Mouse (Mus musculus) forebrain, postnatal 0 days (tissue): ENCODE measurements around the gene Rela. TPM values are rescaled to one million over a fixed set of nuclear protein-coding genes. Genes with fewer than 3 reads are reported as not detected.

Source experiments
- ATAC-seq: fragments of 200-750 bp; cut with Nextera tagmentation; 2 replicates; pipeline ENCODE4 v1.8.0; 2017; ENCODE audit warnings: mild to moderate bottlenecking, moderate library complexity
- DNase-seq: peaks from one replicate; pipeline ENCODE4 v3.0.0-alpha.2; 2015
- H3K27ac ChIP-seq: fragments of 300-500 bp; sonication (generic); 2 replicates; pipeline ENCODE4 v1.5.1; 2014; ENCODE audit warnings: low read depth, mild to moderate bottlenecking, antibody characterized with exemption, low read length, moderate library complexity, mixed read lengths
- H3K27me3 ChIP-seq: fragments of 300-500 bp; sonication (generic); 2 replicates; pipeline ENCODE4 v1.6.1; 2014; ENCODE audit warnings: mild to moderate bottlenecking, low read length, mixed read lengths; ENCODE audit not compliant: insufficient read depth
- H3K36me3 ChIP-seq: fragments of 300-500 bp; sonication (generic); 2 replicates; pipeline ENCODE4 v1.6.1; 2014; ENCODE audit warnings: mild to moderate bottlenecking, moderate library complexity; ENCODE audit not compliant: insufficient read depth
- H3K4me1 ChIP-seq: fragments of 300-500 bp; sonication (generic); 2 replicates; pipeline ENCODE4 v1.6.1; 2014; ENCODE audit warnings: antibody characterized with exemption; ENCODE audit not compliant: insufficient read depth
- H3K4me2 ChIP-seq: fragments of 300-500 bp; sonication (generic); 2 replicates; pipeline ENCODE4 v1.6.1; 2014; ENCODE audit warnings: low read depth, mild to moderate bottlenecking, moderate library complexity
- H3K4me3 ChIP-seq: fragments of 300-500 bp; sonication (generic); 2 replicates; pipeline ENCODE4 v1.5.1; 2014; ENCODE audit warnings: low read depth, low read length, mixed read lengths
- H3K9ac ChIP-seq: fragments of 300-500 bp; sonication (generic); 2 replicates; pipeline ENCODE4 v1.6.1; 2014; ENCODE audit warnings: mild to moderate bottlenecking
- H3K9me3 ChIP-seq: fragments of 300-500 bp; sonication (generic); 2 replicates; pipeline ENCODE4 v1.6.1; 2016; ENCODE audit warnings: low read length
- CTCF ChIP-seq: sonication (generic); IDR thresholded peaks from 2 replicates; pipeline ENCODE4 v1.5.1; 2016; ENCODE audit warnings: antibody characterized with exemption, control low read depth, low read depth
- WGBS: fragments of 180-500 bp; shearing (Covaris S2); extraction: QIAGEN DNeasy Blood & Tissue Kit; methylation state at CpG from one replicate; pipeline ENCODE4 v1.1.7; 2014; 5-methylcytosine and 5-hydroxymethylcytosine counted together
- polyA plus RNA-seq: library from polyadenylated mRNA; unstranded; fragments of >200 nt; fragmentation: Nextera tagmentation; extraction: Ambion mirVana; gene quantifications from 2 replicates; pipeline ENCODE4 v1.2.1, GENCODE M21; 2015
- total RNA-seq: library from RNA; depleted of rRNA; stranded (reverse); fragments of >200 nt; gene quantifications from 2 replicates; pipeline ENCODE4 v1.2.3, GENCODE M21; 2014

The Rela gene
- total and polyA plus RNA-seq, 2 experiments from 2014 or later, result 32.3 to 34.8 TPM

DNA sequence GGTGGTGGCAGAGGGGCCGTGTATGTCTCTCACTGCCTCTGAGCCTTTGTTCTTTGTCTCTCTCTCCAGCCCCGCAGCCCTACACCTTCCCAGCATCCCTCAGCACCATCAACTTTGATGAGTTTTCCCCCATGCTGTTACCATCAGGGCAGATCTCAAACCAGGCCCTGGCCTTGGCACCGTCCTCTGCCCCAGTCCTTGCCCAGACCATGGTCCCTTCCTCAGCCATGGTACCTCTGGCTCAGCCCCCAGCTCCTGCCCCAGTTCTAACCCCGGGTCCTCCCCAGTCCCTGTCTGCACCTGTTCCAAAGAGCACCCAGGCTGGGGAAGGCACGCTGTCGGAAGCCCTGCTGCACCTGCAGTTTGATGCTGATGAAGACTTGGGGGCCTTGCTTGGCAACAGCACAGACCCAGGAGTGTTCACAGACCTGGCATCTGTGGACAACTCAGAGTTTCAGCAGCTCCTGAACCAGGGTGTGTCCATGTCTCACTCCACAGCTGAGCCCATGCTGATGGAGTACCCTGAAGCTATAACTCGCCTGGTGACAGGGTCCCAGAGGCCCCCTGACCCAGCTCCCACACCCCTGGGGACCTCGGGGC is 9.5 kb downstream of the Rela start:
- Histone ChIP-seq H3K4me1 (peaks cover 11% of the 10 kb centered on the region; the same call in 1 of the 2 replicates), H3K36me3 (peaks cover 62% of the 10 kb centered on the region), H3K9ac (no peak overlapping the region), H3K27ac (no peak overlapping the region), H3K9me3 (no peaks in the 10 kb centered on the region), H3K27me3 (no peaks in the 10 kb centered on the region), H3K4me2 (no peak overlapping the region), H3K4me3 (no peak overlapping the region)
- no peak for DNase-seq
- no peak for ATAC-seq
- TF ChIP-seq CTCF, result no peak
- 91% methylated on average over 8 of the region's 8 CpGs for WGBS

DNA sequence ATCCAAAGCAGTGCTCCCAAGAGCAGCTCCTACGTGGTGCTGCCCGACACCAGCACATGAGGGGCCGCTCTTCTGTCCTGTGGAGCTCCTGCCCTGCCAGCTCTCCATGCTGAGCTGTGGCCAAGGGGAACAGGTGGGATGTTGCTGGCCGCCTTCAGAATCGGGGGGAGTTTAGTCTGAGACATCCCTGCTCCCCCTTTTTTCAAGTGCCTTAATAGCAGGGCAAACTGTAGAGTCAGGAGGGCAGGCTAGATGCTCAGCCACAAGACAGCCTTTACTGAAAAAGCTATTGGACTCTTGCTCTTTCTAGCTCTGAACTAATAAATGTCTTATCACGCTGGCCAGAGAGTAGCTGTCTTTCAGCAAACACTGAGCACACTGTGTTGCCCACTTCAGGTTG is 10.5 kb downstream of the Rela start:
- no peak overlapping the region for H3K9ac ChIP-seq

DNA sequence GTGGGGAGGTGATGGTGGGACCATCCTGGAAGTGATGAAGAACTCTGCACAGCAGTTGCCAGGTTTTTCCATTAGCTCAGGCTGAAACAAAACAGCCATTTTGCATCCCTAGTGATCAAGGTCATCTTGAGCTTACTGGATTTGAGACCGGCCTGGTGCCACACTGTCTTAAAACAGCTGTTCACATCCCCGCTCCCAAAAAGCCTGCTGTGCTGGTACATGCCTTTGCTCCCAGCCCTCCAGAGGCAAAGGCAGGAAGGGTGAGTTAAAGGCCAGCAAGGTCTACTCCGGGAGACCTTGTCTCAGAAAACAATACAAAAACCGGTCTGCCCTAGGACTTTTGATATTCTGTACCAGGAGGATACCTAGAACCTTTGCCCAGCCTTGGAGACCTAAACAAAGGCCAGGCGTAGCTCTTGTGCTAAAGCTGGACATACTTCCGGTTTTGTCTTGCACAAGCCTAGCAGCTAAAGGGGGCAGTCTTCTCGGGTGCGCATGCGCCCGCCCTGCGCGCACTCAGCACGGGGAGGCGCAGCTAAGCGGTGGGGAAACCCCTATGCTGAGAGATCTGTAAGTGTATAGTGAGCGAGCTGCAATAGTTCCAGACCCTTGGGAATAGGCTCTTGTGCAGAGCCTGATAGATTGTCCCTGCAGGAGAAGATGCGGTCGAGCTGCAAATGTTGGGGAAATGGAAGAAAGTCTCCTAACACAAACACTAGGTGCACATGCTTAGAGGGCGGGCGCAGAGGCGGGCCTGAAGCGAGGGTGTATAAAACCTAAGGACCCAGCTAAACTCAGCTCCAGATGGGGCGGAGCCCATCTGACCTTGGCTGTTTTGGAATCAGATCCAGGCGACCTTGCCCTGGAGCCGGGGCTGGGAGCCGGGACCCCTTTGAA is 11.4 kb downstream of the Rela start:
- Histone ChIP-seq H3K36me3 (peaks cover 46% of the 10 kb centered on the region), H3K9ac (peak overlapping the region; percentile 41), H3K4me1 (peaks cover 11% of the 10 kb centered on the region; the same call in 1 of the 2 replicates), H3K4me2 (peak overlapping the region; percentile 57), H3K27ac (peak overlapping the region; percentile 70), H3K4me3 (peak overlapping the region; percentile 28), H3K27me3 (no peaks in the 10 kb centered on the region), H3K9me3 (no peaks in the 10 kb centered on the region)
- TF ChIP-seq CTCF, result peak; percentile 55
- 12% methylated on average over 26 of the region's 26 CpGs for WGBS
- DNase-seq (peak; percentile 88), ATAC-seq (peak; percentile 94)

More for the DNA sequence above, 10.5 kb downstream of the Rela start:
- Histone ChIP-seq H3K27me3 (no peaks in the 10 kb centered on the region), H3K9me3 (no peaks in the 10 kb centered on the region), H3K4me2 (no peak overlapping the region), H3K27ac (no peak overlapping the region), H3K4me1 (peaks cover 11% of the 10 kb centered on the region; the same call in 1 of the 2 replicates), H3K36me3 (peaks cover 54% of the 10 kb centered on the region), H3K4me3 (no peak overlapping the region)
- ATAC-seq, result no peak
- 94% methylated on average over 6 of the region's 6 CpGs for WGBS
- no peak for TF ChIP-seq CTCF
- DNase-seq, result no peak

DNA sequence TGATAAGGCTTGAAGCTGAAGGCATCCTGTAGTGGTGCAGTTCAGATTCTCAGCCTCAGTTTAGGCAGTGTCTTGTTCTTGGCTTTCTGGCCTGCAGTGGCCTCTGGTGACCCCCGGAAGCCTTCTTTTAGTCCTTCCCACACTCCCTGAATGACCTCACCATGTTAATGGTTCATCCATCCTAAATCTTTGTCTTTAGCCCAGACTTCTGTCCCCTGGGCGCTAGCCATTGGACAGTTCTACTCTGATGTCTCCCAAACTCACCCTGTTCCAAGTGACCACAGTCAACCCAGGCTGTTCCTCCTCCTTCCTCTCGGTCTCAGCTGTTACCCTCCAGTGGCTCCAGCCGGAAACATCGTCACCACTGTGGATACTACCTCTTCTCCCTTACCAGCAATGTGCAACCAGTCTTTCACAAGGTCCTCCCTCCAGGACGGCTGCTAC is 12.0 kb downstream of the Rela start:
- H3K9me3 ChIP-seq, result no peaks in the 10 kb centered on the region
- peaks cover 40% of the 10 kb centered on the region for H3K36me3 ChIP-seq
- H3K27ac ChIP-seq, result no peak overlapping the region
- H3K4me2 ChIP-seq, result peak overlapping the region; percentile 57
- no peak for TF ChIP-seq CTCF
- peak overlapping the region; percentile 28 for H3K4me3 ChIP-seq
- whole genome bisulfite sequencing, result 77% methylated on average over 6 of the region's 6 CpGs
- no peaks in the 10 kb centered on the region for H3K27me3 ChIP-seq
- no peak for ATAC-seq
- peaks cover 14% of the 10 kb centered on the region; the same call in 1 of the 2 replicates for H3K4me1 ChIP-seq
- peak overlapping the region; percentile 41 for H3K9ac ChIP-seq
- no peak for DNase-seq

DNA sequence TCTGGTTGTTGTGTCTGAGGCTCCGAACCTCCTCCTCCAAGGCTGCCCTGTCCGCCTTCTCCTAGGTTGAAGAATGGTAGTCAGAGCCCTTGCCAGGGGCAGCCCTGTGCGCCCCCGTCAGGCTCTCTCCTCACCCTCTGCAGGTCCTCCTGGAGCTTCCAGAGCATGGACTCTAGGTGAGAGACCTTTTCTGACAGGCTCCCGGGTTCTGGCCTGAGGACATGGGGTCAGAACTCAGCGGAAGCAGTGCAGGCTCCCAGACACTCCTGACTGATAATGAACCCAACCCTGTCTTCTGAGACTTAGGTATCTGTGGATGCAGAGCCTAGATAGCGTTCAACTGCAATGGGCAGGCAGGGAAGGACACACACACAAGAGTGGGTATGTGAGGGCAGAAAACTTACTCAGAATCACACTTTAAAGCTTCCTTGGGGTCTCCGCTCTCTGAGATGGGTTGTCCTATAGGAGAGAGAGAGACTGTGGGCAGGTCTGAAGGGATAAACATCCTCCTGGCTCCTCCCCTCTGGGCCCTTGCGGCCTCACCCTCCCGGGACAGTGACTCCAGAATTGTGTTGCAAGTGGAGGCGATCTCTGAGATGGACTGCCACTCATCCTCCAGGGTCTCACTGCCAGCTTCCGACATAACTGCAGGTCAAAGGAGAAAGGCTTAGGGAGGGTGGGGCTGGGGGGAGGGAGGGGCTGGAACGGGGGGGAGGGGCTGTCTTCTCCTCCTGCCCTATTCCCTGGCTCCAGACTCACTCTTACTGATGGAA is 14.4 kb downstream of the Rela start:
- Histone ChIP-seq H3K27ac (no peak overlapping the region), H3K4me3 (no peak overlapping the region), H3K9me3 (no peaks in the 10 kb centered on the region), H3K36me3 (peaks cover 20% of the 10 kb centered on the region), H3K27me3 (peaks cover 4% of the 10 kb centered on the region), H3K4me1 (peaks cover 14% of the 10 kb centered on the region; the same call in 1 of the 2 replicates), H3K9ac (no peak overlapping the region), H3K4me2 (no peak overlapping the region)
- TF ChIP-seq CTCF, result no peak
- ATAC-seq (no peak), DNase-seq (no peak)
- WGBS, result 64% methylated on average over 13 of the region's 13 CpGs

DNA sequence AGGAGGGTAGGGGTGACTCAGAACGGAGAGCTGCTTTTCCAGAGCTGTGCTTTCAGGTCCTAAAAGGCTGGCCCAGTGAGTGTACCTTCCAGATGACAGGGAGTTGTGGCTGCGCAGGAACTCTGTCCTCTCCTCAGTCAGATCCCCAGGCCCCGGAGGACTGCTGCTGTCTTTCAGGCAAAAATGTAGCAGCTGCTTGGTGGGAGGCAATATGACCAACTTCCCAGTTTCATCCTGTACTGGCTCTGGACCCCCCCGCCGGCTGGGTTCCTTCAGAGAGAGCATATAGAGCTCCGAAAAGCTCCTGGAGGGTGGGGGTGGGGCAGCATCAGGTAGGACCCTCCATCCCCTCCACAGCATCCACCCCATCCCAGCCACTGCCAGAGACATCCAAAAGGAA is 15.3 kb downstream of the Rela start:
- H3K36me3 ChIP-seq, result peaks cover 11% of the 10 kb centered on the region
- ATAC-seq, result no peak
- no peak for DNase-seq
- no peak overlapping the region for H3K27ac ChIP-seq
- peaks cover 4% of the 10 kb centered on the region for H3K27me3 ChIP-seq
- no peak for TF ChIP-seq CTCF
- no peak overlapping the region for H3K9ac ChIP-seq
- H3K4me1 ChIP-seq, result peaks cover 14% of the 10 kb centered on the region; the same call in 1 of the 2 replicates
- WGBS, result 76% methylated on average over 6 of the region's 6 CpGs
- no peak overlapping the region for H3K4me3 ChIP-seq
- H3K9me3 ChIP-seq, result no peaks in the 10 kb centered on the region
- H3K4me2 ChIP-seq, result no peak overlapping the region
